Mouse (Mus musculus): ENCODE results near the gene Mxra8. TPM values are rescaled to one million over a fixed set of nuclear protein-coding genes. Genes with fewer than 3 reads are reported as not detected.
A peak's percentile ranks its signal among the peaks of the same experiment; 100 is the strongest.

Gene Mxra8
- total RNA-seq, 2 experiments from 2014 or later = 40.2 to 47.0 TPM

GRCm38 (mm10) chr4:155861787-155862186 lies 22.3 kb downstream of the Mxra8 start:
- no peak for DNase-seq

- no peak for DNase-seq
Observed at GRCm38 (mm10) chr4:155863001-155863400, 23.5 kb downstream of the Mxra8 start, which contains the start of gene Tas1r3. Gene Tas1r3, minus strand, starts transcription at chr4:155863362.

- peak in 1 of 2 experiments; percentile 26 for DNase-seq
Observed at GRCm38 (mm10) chr4:155868614-155869298, 29.3 kb downstream of the Mxra8 start.

GRCm38 (mm10) chr4:155869317-155870033 lies 30.0 kb downstream of the Mxra8 start, which contains the start of the genes Cptp and Ints11:
Gene Cptp, minus strand, starts transcription at chr4:155869440.
Gene Ints11, plus strand, starts transcription at chr4:155869546.
- DNase-seq = peak; percentile 97 to 98

GRCm38 (mm10) chr4:155871404-155871803 lies 31.9 kb downstream of the Mxra8 start:
- no peak for DNase-seq

- no peak for DNase-seq
Observed at GRCm38 (mm10) chr4:155883587-155883986, 44.1 kb downstream of the Mxra8 start.

- no peak for DNase-seq
Observed at GRCm38 (mm10) chr4:155886330-155886729, 46.9 kb downstream of the Mxra8 start.

- DNase-seq = no peak
Observed at GRCm38 (mm10) chr4:155887674-155888073, 48.2 kb downstream of the Mxra8 start.

- DNase-seq = no peak
Observed at GRCm38 (mm10) chr4:155888181-155888580, 48.7 kb downstream of the Mxra8 start.

GRCm38 (mm10) chr4:155889316-155889715 lies 49.8 kb downstream of the Mxra8 start:
- DNase-seq = no peak

GRCm38 (mm10) chr4:155891011-155891471 lies 51.6 kb downstream of the Mxra8 start:
- no peak for DNase-seq

- DNase-seq = peak; percentile 98 to 99
Observed at GRCm38 (mm10) chr4:155891551-155892001, 52.1 kb downstream of the Mxra8 start, which contains the start of the genes Pusl1 and Acap3. Gene Pusl1, minus strand, starts transcription at chr4:155891781. Gene Acap3, plus strand, starts transcription at chr4:155891822.

- peak; percentile 90 to 93 for DNase-seq
Observed at GRCm38 (mm10) chr4:155892017-155892416, 52.5 kb downstream of the Mxra8 start.

- peak; percentile 49 to 64 for DNase-seq
Observed at GRCm38 (mm10) chr4:155892438-155893211, 53.1 kb downstream of the Mxra8 start.

GRCm38 (mm10) chr4:155893212-155893690 lies 53.8 kb downstream of the Mxra8 start:
- no peak for DNase-seq

Small RNA genes lying within 50 kb of the gene (microRNA-seq; reads per million reads assigned to microRNA genes)
- not detected for gene Gm27743

Other genes with a start within 250 kb of the Mxra8 start
- gene Slc35e2, start 238.3 kb upstream of the Mxra8 start, total RNA-seq (2021) = 10 to 100 TPM; 34.0 to 43.3 TPM
- 10 to 100 TPM; 42.5 to 52.6 TPM for gene Cdk11b, start 214.8 kb upstream of the Mxra8 start, total RNA-seq (2021)
- gene Gm10563, start 194.3 kb upstream of the Mxra8 start, total RNA-seq (2021) = not detected
- gene Mmp23, start 186.3 kb upstream of the Mxra8 start, total RNA-seq (2021) = 1 to 10 TPM; 5.5 to 8.9 TPM
- gene Mib2, start 170.5 kb upstream of the Mxra8 start, total RNA-seq (2021) = 10 to 100 TPM; 43.6 to 48.9 TPM
- 10 to 100 TPM; 31.3 to 59.8 TPM for gene Fndc10, start 145.3 kb upstream of the Mxra8 start, total RNA-seq (2021)
- 100 to 1,000 TPM in 1 of 2 experiments, 10 to 100 TPM in 1; 98.1 to 123 TPM for gene Ssu72, start 134.9 kb upstream of the Mxra8 start, total RNA-seq (2021)
- gene Tmem240, start 104.9 kb upstream of the Mxra8 start, total RNA-seq (2021) = under 1 TPM; 0.70 to 0.72 TPM
- 10 to 100 TPM; 83.2 to 94.1 TPM for gene Atad3a, start 78.6 kb upstream of the Mxra8 start, total RNA-seq (2021)
- gene Vwa1, start 65.0 kb upstream of the Mxra8 start, total RNA-seq (2021) = 1 to 10 TPM; 3.4 to 6.0 TPM
- gene Tmem88b, start 53.8 kb upstream of the Mxra8 start, total RNA-seq (2021) = under 1 TPM; 0.30 to 0.56 TPM
- not detected for gene Ankrd65, start 49.2 kb upstream of the Mxra8 start, total RNA-seq (2021)
- 100 to 1,000 TPM; 133 to 141 TPM for gene Mrpl20, start 36.8 kb upstream of the Mxra8 start, total RNA-seq (2021)
- 100 to 1,000 TPM in 1 of 2 experiments, 10 to 100 TPM in 1; 86.3 to 122 TPM for gene Ccnl2, start 27.2 kb upstream of the Mxra8 start, total RNA-seq (2021)
- 100 to 1,000 TPM; 140 to 170 TPM for gene Aurkaip1, start 8.4 kb upstream of the Mxra8 start, total RNA-seq (2021)
- 10 to 100 TPM; 61.2 to 61.7 TPM for gene Dvl1, start 7.7 kb downstream of the Mxra8 start, total RNA-seq (2021)
- under 1 TPM; 0.23 TPM for gene Tas1r3, start 23.7 kb downstream of the Mxra8 start, total RNA-seq (2021)
- 10 to 100 TPM in 1 of 2 experiments, 1 to 10 TPM in 1; 9.7 to 21.8 TPM for gene Cptp, start 29.8 kb downstream of the Mxra8 start, total RNA-seq (2021)
- 10 to 100 TPM; 30.1 to 34.7 TPM for gene Ints11, start 29.9 kb downstream of the Mxra8 start, total RNA-seq (2021)
- 10 to 100 TPM; 25.1 to 28.1 TPM for gene Pusl1, start 52.1 kb downstream of the Mxra8 start, total RNA-seq (2021)
- gene Acap3, start 52.1 kb downstream of the Mxra8 start, total RNA-seq (2021) = 10 to 100 TPM; 20.1 to 20.7 TPM
- 10 to 100 TPM; 70.9 to 81.5 TPM for gene Ube2j2, start 104.2 kb downstream of the Mxra8 start, total RNA-seq (2021)
- gene C1qtnf12, start 122.6 kb downstream of the Mxra8 start, total RNA-seq (2021) = 10 to 100 TPM; 43.5 to 89.3 TPM
- 1 to 10 TPM; 7.6 to 8.0 TPM for gene B3galt6, start 153.0 kb downstream of the Mxra8 start, total RNA-seq (2021)
- gene Sdf4, start 153.2 kb downstream of the Mxra8 start, total RNA-seq (2021) = 100 to 1,000 TPM; 266 to 276 TPM
- gene Tnfrsf4, start 174.2 kb downstream of the Mxra8 start, total RNA-seq (2021) = under 1 TPM; 0.43 to 0.89 TPM
- gene Tnfrsf18, start 186.5 kb downstream of the Mxra8 start, total RNA-seq (2021) = under 1 TPM in 1 of 2 experiments, not detected in 1; 0.40 TPM
- gene Ttll10, start 219.7 kb downstream of the Mxra8 start, total RNA-seq (2021) = under 1 TPM in 1 of 2 experiments, not detected in 1; 0.16 TPM